Mouse (Mus musculus) adrenal gland, adult 8-10 months (tissue): Measurements from ENCODE around the gene Rassf2. TPM values are rescaled to one million over a fixed set of nuclear protein-coding genes. Genes with fewer than 3 reads are reported as not detected.

Experiments used
- DNase-seq: peaks from one replicate; pipeline ENCODE4 v3.0.0; 2022
- total RNA-seq, 4 experiments: library from RNA; stranded (reverse); gene quantifications; 2 replicates each; pipeline ENCODE4 v1.2.4; 2022

The Rassf2 gene
- total RNA-seq, 4 experiments from 2014 or later, result 10.2 to 14.5 (median 12.2) TPM

- peak; percentile 24 for DNase-seq
Measured at GRCm38 (mm10) chr2:132004495-132005136, 25.4 kb downstream of the Rassf2 start.

- DNase-seq, result no peak
Measured at GRCm38 (mm10) chr2:132003916-132004315, 26.1 kb downstream of the Rassf2 start.

DNA sequence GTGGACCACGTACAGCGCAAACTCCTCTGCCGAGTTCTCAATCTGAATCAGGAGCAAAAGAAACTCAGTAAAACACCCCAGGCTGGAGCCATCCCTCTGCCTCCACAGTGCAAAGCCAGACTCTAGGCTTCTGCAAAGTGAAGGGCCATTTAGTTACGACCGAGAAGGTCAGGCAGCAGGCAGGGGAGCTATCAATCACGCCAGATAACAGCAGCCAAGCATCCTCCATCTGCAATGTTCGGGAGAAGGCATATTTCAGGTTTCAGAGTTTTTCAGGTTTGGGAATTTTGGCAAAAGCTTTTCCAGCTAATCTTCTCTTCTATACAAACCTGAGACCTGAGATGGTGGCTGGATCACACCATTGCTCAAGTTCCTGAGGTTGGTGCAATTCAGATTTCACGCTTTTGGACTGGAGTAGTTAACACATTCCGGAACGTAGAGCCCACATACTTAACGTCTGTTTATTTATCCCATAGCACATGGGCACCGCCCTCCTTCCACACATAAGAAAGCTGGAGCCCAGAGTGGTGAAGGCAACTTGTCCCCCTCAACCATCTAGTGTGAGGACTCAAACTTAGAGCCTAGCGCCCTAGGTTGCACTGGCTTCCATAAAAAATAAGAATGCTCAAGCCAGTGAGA is 28.2 kb downstream of the Rassf2 start:
- DNase-seq, result no peak

GRCm38 (mm10) chr2:131997356-131997755 is 32.7 kb downstream of the Rassf2 start:
- DNase-seq, result no peak

- no peak for DNase-seq
Measured at GRCm38 (mm10) chr2:131996369-131996768, 33.7 kb downstream of the Rassf2 start.

DNA sequence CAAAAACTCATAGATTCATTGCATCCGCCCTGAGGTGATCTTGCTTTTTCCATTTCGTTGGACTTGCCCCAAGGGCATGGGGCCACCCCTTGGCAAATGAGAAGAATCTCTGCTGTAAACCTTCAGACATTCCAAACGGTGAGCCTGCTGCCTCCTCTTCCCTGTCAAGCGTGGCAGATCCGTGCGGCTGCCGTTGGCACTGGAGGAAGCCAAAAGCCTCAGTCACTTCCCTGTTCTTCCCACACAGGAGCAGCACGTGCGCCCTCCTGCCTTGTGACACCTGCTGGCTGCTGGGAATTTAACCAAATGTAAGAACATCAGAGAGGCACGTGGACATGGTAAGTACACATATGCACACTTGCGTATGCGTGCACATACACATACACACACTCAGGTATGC is 34.3 kb downstream of the Rassf2 start:
- DNase-seq, result no peak

- no peak for DNase-seq
Measured at GRCm38 (mm10) chr2:131994971-131995370, 35.1 kb downstream of the Rassf2 start.

DNA sequence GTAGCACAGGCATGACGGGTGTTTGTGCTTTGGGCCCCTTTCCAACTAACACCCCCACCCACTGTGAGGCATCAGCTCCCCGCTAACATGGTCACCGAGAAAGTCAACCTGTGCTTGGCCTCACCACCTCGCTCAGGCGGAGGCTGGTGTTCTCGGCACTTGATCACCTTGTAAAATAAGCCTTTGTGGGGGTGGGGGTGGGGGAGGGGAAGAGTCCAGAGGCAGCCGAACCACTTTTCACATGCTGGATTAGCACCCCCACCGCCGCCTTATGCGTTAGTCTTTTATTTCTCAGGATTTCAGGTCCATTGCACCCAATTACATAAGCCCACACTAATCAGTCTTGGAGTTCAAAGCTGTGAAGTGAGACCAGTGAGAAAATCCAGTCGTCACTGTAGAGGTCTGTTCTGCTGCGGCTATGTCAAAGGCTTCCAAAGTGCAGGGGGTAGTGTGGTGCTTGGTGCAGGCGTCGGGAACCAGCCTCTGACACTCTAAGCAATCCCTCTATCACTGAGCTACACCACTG is 36.4 kb downstream of the Rassf2 start:
- DNase-seq, result no peak

DNA sequence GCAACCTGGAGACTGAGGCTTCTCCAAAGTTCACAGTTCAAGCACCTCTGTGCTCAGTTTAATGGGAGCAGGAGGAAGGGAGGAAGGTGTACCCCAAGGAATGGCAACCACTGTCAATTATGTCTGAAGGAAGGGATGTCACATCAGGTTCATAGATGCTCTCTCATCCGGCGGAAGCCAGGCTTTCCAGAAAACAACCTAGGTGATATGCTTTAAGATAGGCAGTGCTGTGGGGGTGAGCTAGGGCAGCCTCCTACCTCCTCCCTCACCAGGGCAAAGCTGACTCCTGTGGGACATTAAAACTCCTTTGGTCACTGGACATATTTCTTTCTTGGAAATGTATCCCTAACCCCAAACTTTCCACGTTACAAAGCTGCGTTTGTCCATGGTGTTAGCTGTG is 36.9 kb downstream of the Rassf2 start:
- no peak for DNase-seq

GRCm38 (mm10) chr2:131992487-131992886 is 37.6 kb downstream of the Rassf2 start:
- no peak for DNase-seq

- no peak for DNase-seq
Measured at GRCm38 (mm10) chr2:131988550-131988949, 41.5 kb downstream of the Rassf2 start.

DNA sequence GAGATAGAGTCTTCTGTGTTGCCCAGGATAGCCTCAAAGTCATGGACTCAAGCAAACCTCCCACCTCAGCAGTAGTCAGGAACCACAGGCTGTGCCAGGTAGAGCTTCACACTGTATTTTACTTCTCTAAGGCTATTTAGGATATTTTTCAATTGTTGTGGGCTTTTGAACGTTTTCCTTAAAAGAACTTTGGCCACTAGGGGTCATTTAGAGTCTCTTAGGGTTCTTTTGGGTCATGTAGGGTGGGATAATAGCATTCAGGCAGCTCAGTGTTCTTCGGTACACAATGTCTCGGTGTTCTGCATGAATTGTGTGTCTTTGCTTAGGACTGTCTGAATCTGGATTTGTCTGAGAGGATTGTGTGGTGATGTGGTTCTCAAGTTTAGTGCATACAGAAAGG is 42.1 kb downstream of the Rassf2 start:
- no peak for DNase-seq

DNA sequence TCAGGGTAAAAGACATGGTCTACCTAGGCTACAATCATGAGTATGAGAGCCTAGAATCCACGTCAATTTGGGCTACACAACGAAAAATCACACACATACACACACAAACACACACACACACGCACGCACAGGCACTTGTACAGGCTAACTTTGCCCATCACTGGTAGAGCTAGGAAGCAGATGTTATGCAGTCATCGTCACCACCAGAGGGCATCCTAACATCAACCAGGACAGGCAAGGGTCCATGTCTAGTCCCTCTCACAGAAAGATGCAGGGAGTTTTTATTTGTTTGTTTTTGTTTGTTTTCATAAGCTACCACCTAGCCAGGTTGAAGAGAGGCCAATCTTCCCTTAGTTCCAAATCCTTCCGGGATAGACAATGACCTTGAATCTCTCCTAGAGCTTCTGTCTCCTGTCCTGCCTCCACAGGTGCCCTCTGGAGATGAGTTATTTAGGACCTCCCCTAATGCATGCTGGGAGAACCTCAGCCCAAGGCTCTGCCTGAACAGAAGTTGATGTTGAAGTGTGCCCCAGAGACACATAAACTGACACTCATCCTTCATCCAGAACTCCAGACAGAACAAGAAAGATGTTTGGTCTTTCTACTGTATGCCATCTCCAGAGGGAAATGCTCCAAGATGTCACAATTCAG is 47.4 kb downstream of the Rassf2 start:
- peak; percentile 38 for DNase-seq

DNA sequence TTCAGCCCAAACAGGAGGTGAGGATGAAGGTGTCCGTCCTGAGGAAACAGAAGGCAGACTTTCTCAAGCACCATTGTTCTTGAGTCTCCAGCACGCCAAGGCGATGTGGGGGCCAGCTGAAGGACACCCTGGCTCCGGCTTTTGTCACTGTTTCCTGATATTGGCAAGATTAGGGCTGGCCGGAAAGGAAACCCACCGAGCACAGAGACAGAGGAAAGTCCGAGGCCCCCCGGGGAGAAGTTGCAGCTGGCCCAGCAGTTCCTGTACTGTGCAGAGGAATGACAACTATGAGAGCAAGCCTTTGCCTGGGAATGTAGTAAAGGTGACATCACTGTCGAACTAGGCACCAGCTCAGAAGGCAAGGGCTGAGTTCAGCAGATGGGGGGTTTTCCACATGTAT is 49.2 kb downstream of the Rassf2 start:
- DNase-seq, result peak; percentile 12

- no peak for DNase-seq
Measured at GRCm38 (mm10) chr2:131976663-131977062, 53.4 kb downstream of the Rassf2 start.

DNA sequence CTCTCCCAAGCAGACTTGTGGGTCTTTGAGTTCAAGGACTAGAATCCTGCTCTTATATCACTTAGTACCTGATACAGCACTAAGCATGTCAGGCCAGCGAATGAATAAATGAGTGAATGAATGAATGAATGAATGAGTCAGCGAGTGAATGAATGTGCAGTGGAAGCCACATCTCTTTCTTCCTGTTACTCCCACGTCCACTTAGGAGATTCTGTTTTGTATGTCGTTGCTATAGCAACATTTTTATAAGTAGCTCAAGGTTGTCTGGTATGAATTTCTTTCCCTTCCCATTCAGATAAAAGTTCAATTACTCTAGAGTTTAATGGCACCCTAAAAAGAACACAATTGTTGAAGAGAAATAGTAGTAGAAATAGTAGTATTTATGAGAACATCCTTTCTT is 59.0 kb downstream of the Rassf2 start:
- no peak for DNase-seq

DNA sequence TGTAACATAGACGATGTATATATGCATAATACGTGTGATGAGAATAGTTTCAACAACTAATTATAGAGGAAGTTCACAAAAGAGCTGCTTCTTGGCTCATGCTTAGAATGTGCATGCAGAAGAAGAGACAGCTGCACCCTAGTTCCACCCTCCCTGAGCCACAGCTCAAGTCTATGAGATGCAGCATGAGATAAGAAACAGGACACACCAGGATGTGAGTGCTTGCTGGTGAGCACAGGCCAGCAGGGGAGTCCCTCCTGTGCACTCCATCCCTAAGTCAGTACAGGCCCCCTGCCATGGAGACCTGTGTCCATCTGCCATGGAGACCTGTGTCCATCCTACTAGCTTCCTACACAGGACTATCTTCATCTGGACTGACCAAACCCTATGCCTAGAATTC is 59.5 kb downstream of the Rassf2 start:
- no peak for DNase-seq

DNA sequence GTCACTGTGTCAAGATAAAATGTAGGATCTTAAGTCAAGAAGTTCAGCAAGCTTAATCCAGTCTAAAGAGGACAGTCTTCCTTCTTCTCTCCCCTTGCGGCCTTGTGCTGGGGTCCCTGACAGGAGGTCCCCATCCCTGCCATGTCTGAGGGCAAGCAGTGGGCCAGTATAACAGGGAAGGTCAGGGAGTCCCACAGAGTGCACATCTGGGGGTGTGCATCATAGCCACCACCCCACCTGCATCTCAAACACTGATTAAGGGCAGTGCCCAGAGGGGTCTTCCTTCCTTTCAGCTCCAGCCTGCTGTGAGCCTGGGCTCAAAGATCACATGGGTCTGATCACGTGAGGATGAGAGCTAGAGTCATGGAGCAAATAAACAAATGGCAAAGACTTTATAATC is 68.4 kb downstream of the Rassf2 start:
- no peak for DNase-seq

DNA sequence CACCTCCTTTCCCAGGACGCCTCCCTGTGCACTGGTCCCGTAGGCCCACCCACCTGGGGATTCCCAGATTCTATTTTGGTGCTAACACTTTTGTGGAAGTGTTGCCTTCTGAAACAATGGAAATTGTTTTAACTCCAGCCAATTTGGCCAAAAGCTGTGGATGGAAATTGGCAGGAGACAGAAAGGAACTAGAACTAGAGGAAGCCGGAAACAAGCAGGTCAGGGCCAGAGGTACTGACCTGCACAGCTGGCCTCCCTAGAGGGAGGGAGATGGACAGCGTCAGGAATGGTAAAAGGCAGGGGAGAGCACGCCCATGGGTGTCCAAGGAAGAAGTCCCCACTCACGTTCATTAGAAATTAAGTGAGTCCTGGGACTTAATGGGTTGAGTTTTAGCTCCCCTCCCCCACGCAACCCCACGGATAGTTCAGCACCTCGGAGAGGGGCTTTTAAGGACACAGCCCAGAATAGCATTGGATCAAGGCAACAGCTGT is 72.3 kb downstream of the Rassf2 start:
- DNase-seq, result no peak

- DNase-seq, result no peak
Measured at GRCm38 (mm10) chr2:131956336-131957256, 73.5 kb downstream of the Rassf2 start.

DNA sequence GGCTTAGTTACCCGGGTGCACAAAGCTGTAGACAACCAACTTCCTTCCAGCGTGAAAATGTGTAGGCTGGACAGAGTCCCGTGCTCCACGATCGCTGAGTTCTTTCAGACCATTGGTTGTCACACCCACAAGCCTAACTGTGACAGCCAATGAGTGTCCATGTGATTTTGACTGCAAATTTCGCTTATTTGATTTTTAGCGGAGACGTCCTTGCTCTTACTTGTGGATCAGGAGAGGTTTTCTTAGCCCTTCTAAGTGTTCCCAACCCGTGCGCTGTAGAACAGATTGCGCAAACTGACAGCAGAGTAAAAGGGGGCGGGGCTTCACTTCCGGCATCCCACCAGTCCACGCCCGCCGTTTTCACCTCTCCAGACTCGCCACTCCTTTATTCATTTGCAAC is 74.8 kb downstream of the Rassf2 start:
- DNase-seq, result no peak

GRCm38 (mm10) chr2:131954835-131955234 is 75.2 kb downstream of the Rassf2 start:
- peak; percentile 62 for DNase-seq
